Mouse (Mus musculus) neural tube, embryonic 13.5 days (tissue): ENCODE results near the gene Gm20388. TPM values are rescaled to one million over a fixed set of nuclear protein-coding genes. Genes with fewer than 3 reads are reported as not detected.
A peak's percentile ranks its signal among the peaks of the same experiment; 100 is the strongest.

Experiments
- ATAC-seq: fragments of 200-750 bp; cut with Nextera tagmentation; 2 replicates; pipeline ENCODE4 v1.8.0; 2017; ENCODE audit warnings: low read depth, mild to moderate bottlenecking, moderate TSS enrichment, moderate library complexity
- H3K27ac ChIP-seq: fragments of 300-500 bp; sonication (generic); replicated peaks from 2 replicates; pipeline ENCODE4 v1.5.1; 2015; ENCODE audit warnings: moderate library complexity, mild to moderate bottlenecking, inconsistent platforms
- H3K27me3 ChIP-seq: fragments of 300-500 bp; sonication (generic); 2 replicates; pipeline ENCODE4 v1.6.1; 2015; ENCODE audit warnings: mild to moderate bottlenecking, inconsistent platforms
- H3K36me3 ChIP-seq: fragments of 300-500 bp; sonication (generic); 2 replicates; pipeline ENCODE4 v1.6.1; 2015; ENCODE audit warnings: mild to moderate bottlenecking, inconsistent platforms
- H3K4me1 ChIP-seq: fragments of 300-500 bp; sonication (generic); replicated peaks from 2 replicates; pipeline ENCODE4 v1.6.1; 2015; ENCODE audit warnings: inconsistent platforms
- H3K4me2 ChIP-seq: fragments of 300-500 bp; sonication (generic); 2 replicates; pipeline ENCODE4 v1.6.1; 2015; ENCODE audit warnings: inconsistent platforms, mild to moderate bottlenecking, moderate library complexity
- H3K4me3 ChIP-seq: fragments of 300-500 bp; sonication (generic); 2 replicates; pipeline ENCODE4 v1.5.1; 2015; ENCODE audit warnings: mild to moderate bottlenecking, inconsistent platforms
- H3K9ac ChIP-seq: fragments of 300-500 bp; sonication (generic); 2 replicates; pipeline ENCODE4 v1.6.1; 2015; ENCODE audit warnings: moderate library complexity, mild to moderate bottlenecking, inconsistent platforms
- H3K9me3 ChIP-seq: fragments of 300-500 bp; sonication (generic); 2 replicates; pipeline ENCODE4 v1.6.1; 2016; ENCODE audit warnings: inconsistent platforms
- WGBS: fragments of 180-500 bp; shearing (Covaris S2); methylation state at CpG from one replicate; pipeline ENCODE4 v1.1.7; 2015; 5-methylcytosine and 5-hydroxymethylcytosine counted together
- polyA plus RNA-seq: library from polyadenylated mRNA; unstranded; fragments of >200 nt; fragmentation: Nextera tagmentation; extraction: Ambion mirVana; gene quantifications from 2 replicates; pipeline ENCODE4 v1.2.1, GENCODE M21; 2015

Gm20388 gene
- 0.27 TPM in 1 of 2 replicates, not detected in the other for polyA plus RNA-seq

DNA sequence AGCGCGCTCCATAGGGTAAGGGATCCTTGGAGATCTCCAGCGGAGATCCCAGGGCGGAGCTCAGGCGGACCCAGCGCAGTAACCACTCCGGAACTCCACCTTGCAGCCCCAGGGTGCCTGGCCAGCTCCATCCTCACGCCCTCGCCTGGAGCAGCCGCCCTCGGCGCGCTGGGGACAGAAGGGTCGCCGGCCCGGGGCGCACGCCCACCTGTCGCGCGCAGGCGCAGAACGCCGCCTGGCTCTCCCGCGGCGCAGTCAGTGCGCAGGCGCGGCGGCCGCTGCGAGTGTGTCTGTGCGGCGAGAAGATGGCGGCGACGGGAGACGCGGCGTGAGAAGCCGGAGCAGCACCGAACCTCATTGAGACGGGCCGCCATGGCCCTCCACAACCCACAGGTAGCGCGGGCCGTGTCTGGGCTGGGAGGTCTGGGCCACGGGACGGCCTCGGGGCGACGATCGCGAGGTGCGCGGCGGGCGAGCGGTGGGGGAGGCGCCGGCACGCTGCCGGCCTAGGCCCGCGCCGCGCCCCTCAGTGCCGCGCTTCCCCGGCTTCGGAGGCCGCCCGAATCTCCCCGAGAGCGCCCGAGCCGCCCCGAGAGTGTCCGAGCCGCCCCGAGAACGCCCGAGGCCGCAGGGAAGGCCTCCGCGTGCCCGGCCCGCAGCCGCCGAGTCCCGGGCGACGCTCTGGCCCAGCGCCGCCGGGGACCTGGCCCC is at the start of gene Gm20388:
TSS of gene Gm20388 (plus strand) at position 295 of the 711 bp plus-strand sequence.
- peak; percentile 94 for ATAC-seq
- Histone ChIP-seq H3K9ac (peak within 1 kb of the TSS; percentile 95), H3K27me3 (no peaks in the 10 kb centered on the region), H3K4me1 (peaks cover 45% of the 10 kb centered on the region), H3K4me3 (peak within 1 kb of the TSS; percentile 88), H3K9me3 (no peaks in the 10 kb centered on the region), H3K27ac (peak within 1 kb of the TSS; percentile 93), H3K36me3 (no peaks in the 10 kb centered on the region), H3K4me2 (peak within 1 kb of the TSS; percentile 80)
- WGBS, result under 1% methylated on average over 75 of the region's 97 CpGs

DNA sequence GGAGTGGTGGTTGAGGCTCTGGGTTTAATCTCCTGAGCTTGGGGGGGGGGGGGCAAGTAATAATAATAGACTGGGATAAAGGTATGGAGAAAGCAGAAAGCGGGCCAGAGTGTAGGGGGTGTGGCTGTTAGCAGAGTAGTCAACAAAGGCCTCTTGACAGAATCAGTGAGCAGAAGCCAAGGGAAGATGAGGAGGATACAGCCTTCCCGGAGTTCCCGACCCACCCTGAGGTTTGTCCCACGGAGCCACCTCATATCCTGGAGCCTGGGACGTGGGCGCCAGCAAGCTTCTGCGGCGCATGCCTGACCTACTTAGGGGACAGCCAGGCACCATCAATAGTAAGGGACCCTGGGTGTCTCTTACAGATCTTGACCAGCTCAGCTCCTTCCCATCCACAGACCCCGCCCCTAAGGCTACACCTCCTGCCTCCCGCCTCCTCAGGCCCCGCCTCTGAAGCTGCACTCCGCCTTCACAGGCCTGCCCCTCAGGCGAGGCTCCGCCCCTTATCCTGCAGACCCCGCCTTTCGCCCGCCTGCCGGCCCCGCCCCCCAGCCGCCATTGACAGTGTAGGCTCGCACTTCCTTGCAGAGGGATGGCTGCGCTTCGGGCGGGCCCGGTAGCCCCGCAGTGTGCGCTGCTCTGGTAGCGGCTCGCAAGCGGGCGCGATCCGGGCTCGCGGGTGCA is 48.8 kb upstream of the Gm20388 start, which contains the start of gene Klhl36:
TSS of gene Klhl36 (plus strand) at position 561 of the 684 bp plus-strand sequence.
- H3K9me3 ChIP-seq, result no peaks in the 10 kb centered on the region
- WGBS, result 1% methylated on average over 35 of the region's 35 CpGs
- H3K9ac ChIP-seq, result peak within 1 kb of the TSS; percentile 85
- peaks cover 15% of the 10 kb centered on the region for H3K4me1 ChIP-seq
- peaks cover 10% of the 10 kb centered on the region; the same call in 1 of the 2 replicates for H3K27me3 ChIP-seq
- ATAC-seq, result peak; percentile 96
- peak within 1 kb of the TSS; percentile 71 for H3K4me3 ChIP-seq
- H3K27ac ChIP-seq, result peak within 1 kb of the TSS; percentile 55
- no peaks in the 10 kb centered on the region for H3K36me3 ChIP-seq
- H3K4me2 ChIP-seq, result peak within 1 kb of the TSS; percentile 74

DNA sequence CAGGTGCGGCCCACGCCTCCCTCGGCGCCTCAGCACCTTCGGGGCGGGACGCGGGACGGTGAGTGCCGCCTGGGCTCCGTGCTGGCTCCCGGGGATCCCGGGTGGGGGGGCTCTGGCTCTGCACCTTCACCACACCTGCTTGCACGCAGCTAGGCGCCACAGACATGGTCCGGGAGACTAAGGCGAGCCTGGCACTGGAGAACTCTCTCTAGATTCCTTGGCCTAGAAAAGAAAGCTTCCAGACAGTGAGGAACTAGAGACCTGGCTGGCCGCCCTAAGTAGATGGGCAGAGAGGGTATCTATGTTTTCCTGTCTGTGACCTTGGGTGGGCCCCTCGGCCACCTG is 48.3 kb upstream of the Gm20388 start:
- ATAC-seq, result no peak
- Histone ChIP-seq H3K9ac (peak overlapping the region; percentile 85), H3K4me1 (peaks cover 15% of the 10 kb centered on the region), H3K9me3 (no peaks in the 10 kb centered on the region), H3K4me3 (peak overlapping the region; percentile 71), H3K27ac (peak overlapping the region; percentile 55), H3K36me3 (no peaks in the 10 kb centered on the region), H3K4me2 (peak overlapping the region; percentile 74), H3K27me3 (peaks cover 10% of the 10 kb centered on the region; the same call in 1 of the 2 replicates)
- 1% methylated on average over 19 of the region's 19 CpGs for WGBS

DNA sequence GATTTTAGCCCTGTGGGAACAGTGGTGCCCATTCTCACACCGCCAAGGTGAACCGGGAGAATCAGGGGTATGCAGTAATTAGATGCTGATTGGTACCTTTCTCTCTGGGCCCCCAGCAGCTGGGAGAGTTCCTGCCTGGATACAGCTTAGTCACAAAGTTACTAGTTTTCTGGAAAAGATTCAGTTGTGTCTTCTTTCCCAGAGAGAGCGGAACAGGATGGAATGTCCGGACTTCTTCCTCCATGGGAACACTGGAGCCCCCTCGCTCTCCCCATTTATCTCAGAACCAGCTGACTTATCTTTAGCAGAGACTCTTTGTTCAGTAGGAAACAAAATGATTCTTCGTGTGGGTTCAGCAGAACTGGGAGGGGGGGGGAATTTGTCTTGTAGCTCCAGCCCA is 47.9 kb upstream of the Gm20388 start:
- ATAC-seq, result no peak
- Histone ChIP-seq H3K9me3 (no peaks in the 10 kb centered on the region), H3K4me1 (peaks cover 15% of the 10 kb centered on the region), H3K27ac (no peak overlapping the region), H3K9ac (peak overlapping the region; percentile 85), H3K36me3 (no peaks in the 10 kb centered on the region), H3K27me3 (peaks cover 10% of the 10 kb centered on the region; the same call in 1 of the 2 replicates), H3K4me2 (peak overlapping the region; percentile 74), H3K4me3 (peak overlapping the region; percentile 71)
- WGBS, result 13% methylated on average over 6 of the region's 6 CpGs

DNA sequence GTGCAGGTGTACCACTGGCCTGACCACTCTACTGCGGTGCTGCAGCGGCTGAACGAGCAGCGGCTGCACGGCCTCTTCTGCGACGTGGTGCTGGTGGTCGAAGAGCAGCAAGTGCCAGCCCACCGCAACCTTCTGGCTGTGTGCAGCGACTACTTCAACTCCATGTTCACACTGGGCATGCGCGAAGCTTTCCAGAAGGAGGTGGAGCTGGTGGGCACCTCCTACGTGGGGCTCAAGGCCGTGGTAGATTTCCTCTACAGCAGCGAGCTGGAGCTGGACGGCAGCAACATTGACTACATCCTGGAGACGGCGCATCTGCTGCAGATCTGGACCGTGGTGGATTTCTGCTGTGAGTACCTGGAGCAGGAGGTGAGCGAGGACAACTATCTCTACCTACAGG is 41.0 kb upstream of the Gm20388 start:
- no peaks in the 10 kb centered on the region for H3K27me3 ChIP-seq
- peaks cover 47% of the 10 kb centered on the region for H3K36me3 ChIP-seq
- H3K9me3 ChIP-seq, result peaks cover 10% of the 10 kb centered on the region
- no peak for ATAC-seq
- 84% methylated on average over 20 of the region's 20 CpGs for WGBS
- H3K9ac ChIP-seq, result no peak overlapping the region
- H3K4me3 ChIP-seq, result no peak overlapping the region
- no peak overlapping the region for H3K4me2 ChIP-seq
- no peaks in the 10 kb centered on the region for H3K4me1 ChIP-seq
- no peak overlapping the region for H3K27ac ChIP-seq

DNA sequence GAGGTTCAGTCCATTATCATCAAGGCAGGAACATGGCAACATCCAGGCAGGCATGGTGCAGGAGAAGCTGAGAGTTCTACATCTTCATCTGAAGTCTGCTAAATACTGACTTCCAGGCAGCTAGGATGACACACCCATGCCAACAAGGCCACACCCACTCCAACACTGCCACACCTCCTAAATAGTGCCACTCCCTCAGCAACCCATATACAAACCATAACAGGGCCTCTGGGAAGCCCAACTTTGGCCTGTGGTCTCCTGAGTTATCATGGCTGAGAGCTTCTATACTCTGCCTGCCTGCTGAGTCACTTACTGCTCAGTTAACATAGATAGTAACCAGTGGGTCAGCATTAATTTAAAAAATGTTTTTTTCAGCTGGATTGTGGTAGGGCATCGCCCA is 37.5 kb upstream of the Gm20388 start:
- WGBS, result 97% methylated on average over 1 of the region's 1 CpGs
- peaks cover 10% of the 10 kb centered on the region for H3K9me3 ChIP-seq
- ATAC-seq, result no peak
- no peak overlapping the region for H3K4me2 ChIP-seq
- H3K4me1 ChIP-seq, result no peaks in the 10 kb centered on the region
- peaks cover 74% of the 10 kb centered on the region for H3K36me3 ChIP-seq
- no peak overlapping the region for H3K27ac ChIP-seq
- H3K9ac ChIP-seq, result no peak overlapping the region
- no peak overlapping the region for H3K4me3 ChIP-seq
- H3K27me3 ChIP-seq, result no peaks in the 10 kb centered on the region

DNA sequence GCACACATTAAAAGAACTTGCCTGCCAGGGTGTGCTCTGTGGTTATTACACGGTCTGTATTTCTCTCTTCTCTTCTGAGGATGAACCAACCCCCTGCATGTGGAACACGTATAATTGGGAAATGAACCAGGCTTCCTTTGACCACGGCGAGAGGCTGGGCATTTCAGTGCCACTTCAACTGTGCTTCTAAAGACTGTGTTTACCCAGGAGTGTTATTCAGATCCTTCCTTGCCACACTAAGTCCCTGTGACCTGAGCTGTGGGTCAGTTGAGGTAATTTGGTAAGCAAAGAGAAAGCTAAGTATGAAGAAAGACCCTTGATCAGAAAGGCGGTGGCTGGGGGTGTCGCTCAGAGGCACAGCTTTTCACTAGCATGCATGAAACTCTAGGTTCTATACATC is 29.3 kb upstream of the Gm20388 start:
- Histone ChIP-seq H3K27me3 (no peaks in the 10 kb centered on the region), H3K9ac (no peak overlapping the region), H3K27ac (no peak overlapping the region), H3K4me1 (peaks cover 9% of the 10 kb centered on the region), H3K4me3 (no peak overlapping the region), H3K4me2 (no peak overlapping the region), H3K36me3 (peaks cover 18% of the 10 kb centered on the region), H3K9me3 (no peaks in the 10 kb centered on the region)
- WGBS, result 78% methylated on average over 6 of the region's 6 CpGs
- ATAC-seq, result no peak

DNA sequence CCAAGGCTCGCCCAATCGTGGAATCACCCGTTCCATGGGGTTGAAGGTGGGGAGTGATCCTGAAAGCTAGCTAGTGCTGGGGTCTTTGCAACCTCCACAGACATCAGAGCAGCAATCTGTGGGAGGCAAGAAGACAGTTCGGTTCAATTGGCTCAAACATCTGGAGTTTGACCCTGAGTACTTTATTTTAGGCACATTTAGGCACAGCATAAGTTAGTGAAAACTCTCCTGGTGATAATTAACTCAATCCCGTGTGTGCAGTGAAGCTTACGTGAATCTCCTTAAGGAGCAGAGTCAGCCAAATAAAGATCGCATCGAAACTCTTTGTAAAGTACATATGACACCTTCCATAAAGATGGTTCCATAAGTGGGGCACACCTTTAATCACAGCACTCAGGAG is 28.7 kb upstream of the Gm20388 start:
- Histone ChIP-seq H3K36me3 (peaks cover 13% of the 10 kb centered on the region), H3K4me1 (peaks cover 9% of the 10 kb centered on the region), H3K9me3 (no peaks in the 10 kb centered on the region), H3K4me2 (no peak overlapping the region), H3K4me3 (no peak overlapping the region), H3K27ac (no peak overlapping the region), H3K27me3 (no peaks in the 10 kb centered on the region), H3K9ac (no peak overlapping the region)
- ATAC-seq, result no peak
- 79% methylated on average over 8 of the region's 8 CpGs for WGBS

DNA sequence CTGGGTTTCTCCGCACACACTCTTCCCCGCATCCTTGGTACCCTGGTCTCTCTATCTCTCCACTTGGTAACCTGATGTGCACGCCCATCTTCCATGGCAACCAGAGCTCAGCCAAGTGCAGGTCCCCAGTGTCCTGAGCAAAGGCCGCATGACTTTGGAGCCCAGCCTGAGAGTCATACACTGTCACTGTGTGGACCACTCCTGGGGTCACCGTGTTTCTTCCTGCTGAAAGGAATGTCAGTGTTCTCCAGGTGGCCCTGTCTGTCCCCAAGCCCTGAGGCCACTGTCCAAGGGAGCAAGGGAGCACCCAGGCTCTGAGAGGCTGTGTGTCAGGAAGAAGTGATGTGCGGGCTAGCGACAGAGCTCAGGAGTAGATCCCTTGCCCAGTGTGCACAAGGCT is 27.4 kb upstream of the Gm20388 start:
- WGBS, result 92% methylated on average over 7 of the region's 7 CpGs
- no peak overlapping the region for H3K4me3 ChIP-seq
- H3K4me1 ChIP-seq, result peaks cover 13% of the 10 kb centered on the region
- ATAC-seq, result no peak
- H3K27me3 ChIP-seq, result no peaks in the 10 kb centered on the region
- no peak overlapping the region for H3K4me2 ChIP-seq
- H3K9ac ChIP-seq, result no peak overlapping the region
- no peak overlapping the region for H3K27ac ChIP-seq
- peaks cover 3% of the 10 kb centered on the region; the same call in 1 of the 2 replicates for H3K36me3 ChIP-seq
- no peaks in the 10 kb centered on the region for H3K9me3 ChIP-seq

DNA sequence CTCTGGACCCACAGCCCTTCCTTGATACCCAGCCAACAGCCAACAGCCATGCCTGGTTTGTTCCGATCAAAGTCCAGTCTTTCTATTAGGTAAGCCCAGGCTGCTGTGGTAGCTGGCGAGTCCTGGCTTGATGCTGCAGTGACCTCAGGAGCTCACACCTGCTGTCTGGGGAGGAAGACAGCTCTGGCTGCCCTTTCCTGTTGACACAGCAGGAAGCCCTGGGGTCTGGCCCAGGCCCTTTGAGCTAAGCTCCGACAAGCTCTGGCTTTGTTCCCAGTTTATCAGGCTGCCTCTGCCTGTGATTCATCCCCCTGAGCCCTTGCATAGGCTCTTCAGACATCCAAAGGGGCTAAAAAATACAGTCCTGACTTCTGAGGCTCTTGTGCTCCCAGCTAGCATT is 25.0 kb upstream of the Gm20388 start:
- Histone ChIP-seq H3K4me2 (no peak overlapping the region), H3K27me3 (no peaks in the 10 kb centered on the region), H3K4me1 (peaks cover 13% of the 10 kb centered on the region), H3K9me3 (no peaks in the 10 kb centered on the region), H3K4me3 (no peak overlapping the region), H3K36me3 (no peaks in the 10 kb centered on the region), H3K27ac (peak overlapping the region; percentile 42; the same call in 1 of the 2 replicates), H3K9ac (no peak overlapping the region)
- WGBS, result 30% methylated on average over 3 of the region's 3 CpGs
- peak; percentile 23; the same call in 1 of the 2 replicates for ATAC-seq

DNA sequence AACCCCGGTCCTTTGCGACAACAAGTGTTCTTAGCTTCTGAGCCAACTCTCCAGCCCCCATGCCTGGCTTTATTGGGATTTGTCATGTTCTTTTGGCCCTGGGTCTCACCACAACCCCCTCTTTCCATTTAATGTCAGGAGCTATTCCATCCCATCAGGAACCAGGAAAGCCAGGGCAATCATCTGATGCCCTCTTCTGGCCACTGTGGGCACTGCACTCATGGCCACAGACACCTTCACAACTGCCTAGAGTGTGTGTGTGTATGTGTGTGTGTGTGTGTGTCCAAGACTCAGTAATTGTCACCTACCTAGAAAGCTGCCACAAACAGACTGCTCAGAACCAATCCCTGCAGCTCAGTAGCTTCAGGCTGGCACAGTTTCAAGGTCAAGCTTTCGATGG is 23.5 kb upstream of the Gm20388 start:
- Histone ChIP-seq H3K36me3 (no peaks in the 10 kb centered on the region), H3K27me3 (no peaks in the 10 kb centered on the region), H3K4me3 (no peak overlapping the region), H3K27ac (no peak overlapping the region), H3K9ac (no peak overlapping the region), H3K4me1 (peaks cover 13% of the 10 kb centered on the region), H3K9me3 (no peaks in the 10 kb centered on the region), H3K4me2 (no peak overlapping the region)
- no peak for ATAC-seq
- 90% methylated on average over 3 of the region's 3 CpGs for WGBS

DNA sequence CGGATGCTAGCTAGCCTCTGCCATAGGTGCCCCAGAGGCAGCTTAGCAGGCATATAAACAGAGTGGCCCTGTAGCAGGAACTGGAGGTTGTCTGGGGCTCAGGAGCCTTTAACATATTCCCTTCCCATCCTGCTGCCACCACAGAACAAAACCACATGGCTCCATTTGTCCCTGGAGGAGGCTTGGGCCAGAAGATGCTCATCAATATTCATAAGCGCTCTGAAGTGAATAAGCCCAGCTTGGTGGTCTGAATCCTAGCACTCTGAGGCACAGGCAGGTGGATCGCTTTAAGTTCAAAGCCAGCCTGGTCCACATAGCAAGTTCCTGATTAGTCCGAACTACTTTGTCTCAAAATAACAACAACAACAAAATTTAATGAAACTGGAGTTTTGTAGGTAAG is 22.6 kb upstream of the Gm20388 start:
- peaks cover 13% of the 10 kb centered on the region for H3K4me1 ChIP-seq
- H3K27ac ChIP-seq, result no peak overlapping the region
- no peaks in the 10 kb centered on the region for H3K36me3 ChIP-seq
- H3K9me3 ChIP-seq, result no peaks in the 10 kb centered on the region
- peak; percentile 19; the same call in 1 of the 2 replicates for ATAC-seq
- 48% methylated on average over 4 of the region's 4 CpGs for WGBS
- no peaks in the 10 kb centered on the region for H3K27me3 ChIP-seq
- H3K4me3 ChIP-seq, result no peak overlapping the region
- H3K9ac ChIP-seq, result no peak overlapping the region
- H3K4me2 ChIP-seq, result no peak overlapping the region
